Mouse (Mus musculus) kidney, postnatal 14 days (tissue): Measurements from ENCODE around the gene Kcnn1.

Source experiments
- DNase-seq: peaks from one replicate; pipeline ENCODE4 v3.0.0; 2022; ENCODE audit warnings: mixed read lengths

Kcnn1 gene

GRCm38 (mm10) chr8:70810962-70811680 lies 51.9 kb downstream of the Kcnn1 start:
- no peak for DNase-seq

GRCm38 (mm10) chr8:70808955-70809701 lies 53.9 kb downstream of the Kcnn1 start:
- DNase-seq: no peak

- DNase-seq: no peak
Observed at GRCm38 (mm10) chr8:70808239-70808638, 54.8 kb downstream of the Kcnn1 start, which contains the start of gene Il12rb1. TSS of gene Il12rb1 (plus strand) at chr8:70808449.

GRCm38 (mm10) chr8:70807304-70807703 lies 55.8 kb downstream of the Kcnn1 start:
- DNase-seq: no peak

- no peak for DNase-seq
Observed at GRCm38 (mm10) chr8:70806541-70806940, 56.5 kb downstream of the Kcnn1 start.

GRCm38 (mm10) chr8:70804481-70805206 lies 58.4 kb downstream of the Kcnn1 start, which contains the start of gene Mast3:
TSS of gene Mast3 (minus strand) at chr8:70805054.
- peak; percentile 92 for DNase-seq

- DNase-seq: peak; percentile 50
Observed at GRCm38 (mm10) chr8:70803761-70804480, 59.1 kb downstream of the Kcnn1 start.

GRCm38 (mm10) chr8:70802786-70803510 lies 60.1 kb downstream of the Kcnn1 start:
- no peak for DNase-seq

GRCm38 (mm10) chr8:70801830-70802229 lies 61.2 kb downstream of the Kcnn1 start:
- DNase-seq: no peak

GRCm38 (mm10) chr8:70801156-70801555 lies 61.9 kb downstream of the Kcnn1 start:
- no peak for DNase-seq

- no peak for DNase-seq
Observed at GRCm38 (mm10) chr8:70800648-70801047, 62.4 kb downstream of the Kcnn1 start.

- peak; percentile 72 for DNase-seq
Observed at GRCm38 (mm10) chr8:70798281-70798680, 64.8 kb downstream of the Kcnn1 start.

- peak; percentile 94 for DNase-seq
Observed at GRCm38 (mm10) chr8:70797081-70798070, 65.7 kb downstream of the Kcnn1 start.

- DNase-seq: no peak
Observed at GRCm38 (mm10) chr8:70796403-70797080, 66.5 kb downstream of the Kcnn1 start.

GRCm38 (mm10) chr8:70795370-70795769 lies 67.7 kb downstream of the Kcnn1 start:
- DNase-seq: no peak

GRCm38 (mm10) chr8:70794215-70794614 lies 68.8 kb downstream of the Kcnn1 start:
- DNase-seq: no peak

- peak; percentile 92 for DNase-seq
Observed at GRCm38 (mm10) chr8:70792700-70793099, 70.4 kb downstream of the Kcnn1 start.
